Mouse (Mus musculus): ENCODE data around the gene Foxred2. TPM values are rescaled to one million over a fixed set of nuclear protein-coding genes. Genes with fewer than 3 reads are reported as not detected.

Foxred2 gene
- polyA plus RNA-seq, 2 experiments, result 5.6 to 9.6 TPM

DNA sequence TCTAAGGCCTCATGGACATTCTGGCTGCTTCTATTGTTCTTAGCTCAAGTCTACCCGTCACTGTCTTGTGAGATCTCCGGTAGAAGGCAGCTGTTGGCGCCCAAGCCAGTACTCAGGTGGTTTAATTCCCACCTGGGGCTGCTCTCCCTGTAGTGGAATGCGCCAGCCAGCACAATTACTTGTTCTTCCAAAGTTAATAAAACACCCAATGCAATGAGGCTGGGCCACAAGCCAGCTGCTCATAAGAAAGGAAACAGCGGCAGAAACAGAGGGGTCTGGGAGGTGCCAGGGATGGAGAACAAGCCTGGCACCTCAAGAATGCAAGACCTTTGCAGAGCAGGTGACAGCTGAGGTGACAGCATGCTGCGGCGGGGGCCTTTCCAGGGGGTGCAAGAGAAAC is 7.5 kb downstream of the Foxred2 start:
- H3K4me2 ChIP-seq (replicated peaks; ENCODE audit: low read depth, low read length, severe bottlenecking), result no peak overlapping the region
- DNase-seq (ENCODE audit: low spot score), result no peak
- no peaks in the 10 kb centered on the region for H3K9me3 ChIP-seq (ENCODE audit: control insufficient read depth, low read length)
- no peak for ATAC-seq (ENCODE audit: low FRiP score, low read depth)
- H3K36me3 ChIP-seq (ENCODE audit: control insufficient read depth, insufficient read depth, low read length), result peaks cover 15% of the 10 kb centered on the region
- TF ChIP-seq POLR2A (IDR thresholded peaks at IDR 0.05; ENCODE audit: borderline replicate concordance, extremely low read depth, insufficient read depth, insufficient read length), result no peak
- H3K9ac ChIP-seq (ENCODE audit: low read depth, low read length, severe bottlenecking), result no peak overlapping the region
- H3K4me1 ChIP-seq (ENCODE audit: control insufficient read depth, insufficient read depth, low read length), result no peaks in the 10 kb centered on the region
- no peak overlapping the region for H3K27ac ChIP-seq (replicated peaks; ENCODE audit: low read depth, low read length)
- H3K4me3 ChIP-seq (replicated peaks; ENCODE audit: low read length), result no peak overlapping the region
- WGBS, result 74% methylated on average over 7 of the region's 7 CpGs
- no peaks in the 10 kb centered on the region for H3K27me3 ChIP-seq (ENCODE audit: control insufficient read depth, insufficient read depth, low read length)

DNA sequence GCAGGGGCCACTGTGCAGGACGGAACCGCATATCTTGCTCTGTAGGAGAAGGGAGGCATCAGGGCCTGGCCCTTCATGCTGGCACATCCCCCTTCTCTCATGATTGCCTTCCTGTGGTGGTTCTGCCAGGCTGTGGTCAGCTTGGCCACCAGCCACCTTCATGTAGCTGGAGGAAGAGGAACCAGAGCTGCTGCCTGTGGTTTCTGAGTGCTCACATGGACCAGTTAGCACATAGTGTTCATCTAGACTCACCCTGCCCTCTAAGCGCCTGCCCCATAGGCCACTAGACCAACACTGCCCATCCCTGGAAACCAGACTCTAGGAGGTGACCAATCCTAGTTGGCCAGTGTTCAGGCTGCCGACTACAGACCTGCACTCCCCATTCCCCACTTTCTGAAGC is 10.8 kb downstream of the Foxred2 start:
- H3K36me3 ChIP-seq (ENCODE audit: control insufficient read depth, insufficient read depth, low read length), result peaks cover 16% of the 10 kb centered on the region

DNA sequence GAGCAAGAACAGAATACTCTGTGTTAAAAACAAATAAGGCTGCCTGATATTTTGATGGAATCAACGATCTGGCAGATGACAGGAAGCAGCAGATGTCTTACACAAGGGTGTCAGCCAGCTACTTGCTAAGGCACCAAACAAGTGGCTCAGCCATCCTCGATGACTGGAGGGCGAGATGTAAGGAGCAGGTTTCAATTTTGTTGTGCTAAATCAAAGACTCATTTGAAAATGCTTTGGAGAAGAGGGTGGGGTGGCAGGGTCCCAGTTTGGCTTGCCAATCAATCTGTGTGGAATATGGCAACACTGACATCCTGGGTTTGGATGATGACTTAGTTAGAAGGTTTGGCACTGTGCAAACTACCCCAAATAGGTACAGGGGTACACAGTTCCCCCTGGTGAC is 15.0 kb downstream of the Foxred2 start:
- WGBS, result 91% methylated on average over 3 of the region's 3 CpGs

More for the DNA sequence above, 10.8 kb downstream of the Foxred2 start:
- no peak overlapping the region for H3K4me2 ChIP-seq (replicated peaks; ENCODE audit: low read depth, low read length, severe bottlenecking)
- 90% methylated on average over 4 of the region's 4 CpGs for WGBS
- ATAC-seq (ENCODE audit: low FRiP score, low read depth) (no peak), DNase-seq (ENCODE audit: low spot score) (no peak)
- no peaks in the 10 kb centered on the region for H3K9me3 ChIP-seq (ENCODE audit: control insufficient read depth, low read length)
- H3K4me3 ChIP-seq (replicated peaks; ENCODE audit: low read length), result no peak overlapping the region
- no peak overlapping the region for H3K9ac ChIP-seq (ENCODE audit: low read depth, low read length, severe bottlenecking)
- no peak for TF ChIP-seq POLR2A (IDR thresholded peaks at IDR 0.05; ENCODE audit: borderline replicate concordance, extremely low read depth, insufficient read depth, insufficient read length)
- no peaks in the 10 kb centered on the region for H3K27me3 ChIP-seq (ENCODE audit: control insufficient read depth, insufficient read depth, low read length)
- no peaks in the 10 kb centered on the region for H3K4me1 ChIP-seq (ENCODE audit: control insufficient read depth, insufficient read depth, low read length)
- H3K27ac ChIP-seq (replicated peaks; ENCODE audit: low read depth, low read length), result no peak overlapping the region

DNA sequence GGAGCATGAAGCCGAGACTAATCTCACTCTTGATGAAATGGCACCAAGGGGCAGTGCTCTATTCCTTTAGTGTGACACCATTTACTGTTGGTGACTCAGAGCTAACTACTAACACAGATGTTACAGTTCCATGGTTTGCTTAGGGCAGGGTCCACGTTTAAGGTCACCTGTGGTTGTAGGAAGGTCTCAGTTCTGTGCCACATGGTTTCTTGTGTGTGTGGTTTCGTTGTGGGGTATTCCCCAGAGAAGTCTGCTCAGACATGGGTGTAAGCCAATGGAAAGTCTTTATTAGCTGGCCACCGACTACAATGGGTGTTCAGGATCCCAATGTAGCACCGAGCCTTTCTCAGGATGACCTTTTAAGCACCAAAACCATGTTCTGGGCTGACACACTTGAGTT is 18.0 kb downstream of the Foxred2 start:
- Histone ChIP-seq H3K27ac (replicated peaks; ENCODE audit: low read depth, low read length) (no peak overlapping the region), H3K9ac (ENCODE audit: low read depth, low read length, severe bottlenecking) (no peak overlapping the region), H3K4me1 (ENCODE audit: control insufficient read depth, insufficient read depth, low read length) (peaks cover 6% of the 10 kb centered on the region), H3K4me2 (replicated peaks; ENCODE audit: low read depth, low read length, severe bottlenecking) (no peak overlapping the region), H3K36me3 (ENCODE audit: control insufficient read depth, insufficient read depth, low read length) (peaks cover 4% of the 10 kb centered on the region; the same call in 1 of the 2 replicates), H3K4me3 (replicated peaks; ENCODE audit: low read length) (no peak overlapping the region), H3K27me3 (ENCODE audit: control insufficient read depth, insufficient read depth, low read length) (no peaks in the 10 kb centered on the region), H3K9me3 (ENCODE audit: control insufficient read depth, low read length) (no peaks in the 10 kb centered on the region)
- TF ChIP-seq POLR2A (IDR thresholded peaks at IDR 0.05; ENCODE audit: borderline replicate concordance, extremely low read depth, insufficient read depth, insufficient read length), result no peak
- WGBS, result 82% methylated on average over 5 of the region's 5 CpGs
- DNase-seq (ENCODE audit: low spot score), result no peak
- ATAC-seq (ENCODE audit: low FRiP score, low read depth), result no peak

More for the DNA sequence above, 15.0 kb downstream of the Foxred2 start:
- H3K9me3 ChIP-seq (ENCODE audit: control insufficient read depth, low read length), result no peaks in the 10 kb centered on the region
- no peak for TF ChIP-seq POLR2A (IDR thresholded peaks at IDR 0.05; ENCODE audit: borderline replicate concordance, extremely low read depth, insufficient read depth, insufficient read length)
- no peaks in the 10 kb centered on the region for H3K4me1 ChIP-seq (ENCODE audit: control insufficient read depth, insufficient read depth, low read length)
- no peak for ATAC-seq (ENCODE audit: low FRiP score, low read depth)
- H3K27me3 ChIP-seq (ENCODE audit: control insufficient read depth, insufficient read depth, low read length), result no peaks in the 10 kb centered on the region
- no peak overlapping the region for H3K27ac ChIP-seq (replicated peaks; ENCODE audit: low read depth, low read length)
- H3K4me2 ChIP-seq (replicated peaks; ENCODE audit: low read depth, low read length, severe bottlenecking), result no peak overlapping the region
- no peak overlapping the region for H3K4me3 ChIP-seq (replicated peaks; ENCODE audit: low read length)
- no peak overlapping the region for H3K9ac ChIP-seq (ENCODE audit: low read depth, low read length, severe bottlenecking)
- H3K36me3 ChIP-seq (ENCODE audit: control insufficient read depth, insufficient read depth, low read length), result peaks cover 13% of the 10 kb centered on the region; the same call in 1 of the 2 replicates
- no peak for DNase-seq (ENCODE audit: low spot score)

- Histone ChIP-seq H3K9ac (ENCODE audit: low read depth, low read length, severe bottlenecking) (no peak overlapping the region), H3K4me2 (replicated peaks; ENCODE audit: low read depth, low read length, severe bottlenecking) (no peak overlapping the region), H3K36me3 (ENCODE audit: control insufficient read depth, insufficient read depth, low read length) (no peaks in the 10 kb centered on the region), H3K9me3 (ENCODE audit: control insufficient read depth, low read length) (no peaks in the 10 kb centered on the region), H3K27ac (replicated peaks; ENCODE audit: low read depth, low read length) (no peak overlapping the region), H3K4me1 (ENCODE audit: control insufficient read depth, insufficient read depth, low read length) (peaks cover 8% of the 10 kb centered on the region), H3K27me3 (ENCODE audit: control insufficient read depth, insufficient read depth, low read length) (no peaks in the 10 kb centered on the region), H3K4me3 (replicated peaks; ENCODE audit: low read length) (no peak overlapping the region)
- WGBS, result 76% methylated on average over 14 of the region's 14 CpGs
- DNase-seq (ENCODE audit: low spot score), result no peak
- TF ChIP-seq POLR2A (IDR thresholded peaks at IDR 0.05; ENCODE audit: borderline replicate concordance, extremely low read depth, insufficient read depth, insufficient read length), result no peak
- ATAC-seq (ENCODE audit: low FRiP score, low read depth), result no peak
Observed at GRCm38 (mm10) chr15:77935673-77936375, 20.7 kb downstream of the Foxred2 start.
